Mouse (Mus musculus): ENCODE measurements at regions not wholly inside any gene's neighbourhood (a gene's known extent, or its start where the extent isn't known, plus 50 kb on each side); places are given as distances from the start of the nearest gene placed in this dataset.

GRCm38 (mm10) chr13:97524847-97525434 is 235.5 kb downstream of the Gm10260 start:
- DNase-seq (ENCODE audit: low read depth in 1 of 2, low spot score in 2 of 2), result no peak

DNA sequence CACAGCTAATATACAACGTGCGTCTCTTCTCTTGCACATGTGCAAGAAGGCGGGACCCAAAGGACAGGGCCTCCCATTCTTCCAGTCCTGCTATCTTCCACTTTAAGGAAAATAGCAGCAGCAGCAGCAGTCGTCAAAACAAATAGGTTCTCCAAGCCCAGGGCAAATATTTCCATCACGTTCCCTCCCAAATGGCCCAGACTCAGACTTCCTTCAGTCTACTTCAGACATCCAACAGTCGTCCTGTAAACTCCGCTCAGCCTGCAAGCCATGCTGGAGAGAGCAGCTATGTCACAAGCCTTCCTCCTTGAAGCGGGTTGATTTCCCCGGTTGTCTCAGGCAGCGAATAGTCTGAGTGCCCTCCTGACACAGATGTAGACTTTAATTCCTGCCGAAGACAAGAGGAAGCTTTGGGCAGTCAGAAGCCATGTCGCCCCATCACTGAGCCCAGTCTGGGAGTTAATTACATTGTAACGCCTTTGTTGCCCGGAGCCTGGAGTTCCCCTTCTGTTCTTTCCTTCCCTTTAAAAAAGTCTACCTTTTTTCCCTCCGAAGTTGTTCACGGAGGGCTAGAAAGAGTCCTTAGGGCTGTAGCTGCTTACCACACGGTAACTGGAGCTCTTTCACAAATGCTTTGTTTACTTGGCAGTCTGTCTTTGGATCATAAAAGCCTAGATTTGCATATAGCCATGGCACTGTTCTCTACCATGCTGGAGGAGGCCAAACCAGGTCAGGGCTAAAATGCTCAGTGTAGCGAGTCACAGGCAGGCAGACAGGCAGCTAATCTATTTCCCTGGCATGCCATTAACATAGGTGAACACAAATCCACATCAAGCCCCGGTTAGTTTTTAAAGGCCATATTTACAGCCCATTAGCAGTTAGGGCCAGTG is 236.7 kb downstream of the Gm10260 start:
- DNase-seq (ENCODE audit: low read depth in 1 of 2, low spot score in 2 of 2), result no peak

DNA sequence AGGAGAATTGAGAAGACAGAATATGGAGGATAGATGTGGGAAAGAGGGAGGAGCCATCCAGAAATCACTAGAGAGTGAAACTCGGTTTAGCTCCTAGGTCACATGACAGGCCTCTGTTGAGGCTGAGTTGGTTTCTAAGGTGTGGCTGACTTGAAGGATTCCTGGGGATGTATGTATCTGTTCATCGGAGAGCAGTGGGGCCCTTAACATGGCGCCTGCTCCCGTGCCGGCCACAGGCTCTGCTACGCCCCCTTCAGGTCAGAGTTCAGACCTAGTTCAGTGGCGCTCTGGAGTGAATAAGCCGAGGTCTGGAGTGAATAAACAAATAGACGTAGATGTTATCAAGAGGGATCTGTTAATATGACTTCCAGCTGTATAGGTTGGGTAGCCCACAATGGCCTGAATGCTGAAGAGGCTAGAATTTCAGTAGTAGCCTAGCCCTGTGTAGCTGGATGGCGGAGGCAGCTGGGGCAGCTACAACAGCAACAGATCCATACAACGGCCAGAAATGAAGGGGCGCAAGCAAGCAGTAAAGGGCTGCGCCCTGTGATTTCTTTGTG is 239.4 kb downstream of the Gm10260 start:
- no peak for DNase-seq (ENCODE audit: low read depth in 1 of 2, low spot score in 2 of 2)

DNA sequence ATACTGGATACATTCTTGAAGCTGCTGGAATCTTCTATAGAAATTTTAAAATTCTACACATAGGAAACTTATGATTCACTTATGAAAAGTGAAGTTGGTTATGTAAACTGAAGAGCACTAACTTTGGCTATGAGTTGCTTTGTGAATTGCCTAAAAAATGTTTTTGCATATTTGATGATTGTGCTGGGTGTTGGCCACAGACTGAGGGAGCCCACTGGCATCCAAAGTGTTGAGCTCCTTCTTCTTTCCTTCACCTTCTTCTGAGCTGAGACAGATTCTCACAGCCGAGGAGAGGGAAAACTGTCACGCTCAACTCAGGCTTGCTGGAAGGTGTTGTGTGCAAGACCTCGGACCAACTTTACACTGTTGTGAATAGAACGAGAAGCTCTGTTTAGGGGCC is 243.7 kb downstream of the Gm10260 start:
- DNase-seq (ENCODE audit: low read depth in 1 of 2, low spot score in 2 of 2), result no peak

DNA sequence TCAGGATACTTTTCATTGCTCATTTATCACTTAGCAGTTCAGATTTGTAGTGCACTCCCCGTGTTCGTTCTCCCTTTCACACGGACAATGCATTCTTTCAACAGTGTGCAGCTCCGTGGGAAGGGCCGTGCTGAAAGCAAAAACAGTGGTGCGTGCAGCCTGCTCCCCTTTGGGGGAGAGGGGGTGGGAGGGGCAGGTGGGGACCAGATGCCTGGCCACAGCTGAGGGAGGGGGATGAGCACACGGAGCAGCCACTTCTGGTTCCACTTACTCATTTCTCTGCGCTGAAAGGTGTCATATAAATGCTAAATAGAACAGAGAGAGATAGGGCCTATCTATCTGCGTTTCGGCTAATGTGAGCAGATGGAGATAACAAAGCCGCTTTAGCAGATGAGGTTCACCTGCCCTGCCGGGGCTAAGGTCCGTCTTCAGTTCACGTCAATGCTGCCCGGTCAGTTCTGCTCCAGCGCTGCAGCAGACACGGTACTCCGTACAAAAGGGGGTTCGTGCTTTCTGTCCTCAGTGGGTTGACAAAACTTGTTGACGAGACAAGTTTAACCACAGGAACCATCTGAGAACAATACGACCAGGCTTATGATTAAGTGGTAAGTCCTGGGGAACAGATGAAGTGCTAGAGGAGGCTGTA is 245.9 kb downstream of the Gm10260 start:
- no peak for DNase-seq (ENCODE audit: low read depth in 1 of 2, low spot score in 2 of 2)

GRCm38 (mm10) chr13:97512521-97512920 is 247.9 kb downstream of the Gm10260 start:
- DNase-seq (ENCODE audit: low read depth in 1 of 2, low spot score in 2 of 2), result no peak

- no peak for DNase-seq (ENCODE audit: low read depth in 1 of 2, low spot score in 2 of 2)
These were observed 249.8 kb downstream of the Gm10260 start for GRCm38 (mm10) chr13:97510431-97511261.

GRCm38 (mm10) chr13:97504949-97505348 is 255.5 kb downstream of the Gm10260 start:
- DNase-seq (ENCODE audit: low read depth in 1 of 2, low spot score in 2 of 2), result no peak

DNA sequence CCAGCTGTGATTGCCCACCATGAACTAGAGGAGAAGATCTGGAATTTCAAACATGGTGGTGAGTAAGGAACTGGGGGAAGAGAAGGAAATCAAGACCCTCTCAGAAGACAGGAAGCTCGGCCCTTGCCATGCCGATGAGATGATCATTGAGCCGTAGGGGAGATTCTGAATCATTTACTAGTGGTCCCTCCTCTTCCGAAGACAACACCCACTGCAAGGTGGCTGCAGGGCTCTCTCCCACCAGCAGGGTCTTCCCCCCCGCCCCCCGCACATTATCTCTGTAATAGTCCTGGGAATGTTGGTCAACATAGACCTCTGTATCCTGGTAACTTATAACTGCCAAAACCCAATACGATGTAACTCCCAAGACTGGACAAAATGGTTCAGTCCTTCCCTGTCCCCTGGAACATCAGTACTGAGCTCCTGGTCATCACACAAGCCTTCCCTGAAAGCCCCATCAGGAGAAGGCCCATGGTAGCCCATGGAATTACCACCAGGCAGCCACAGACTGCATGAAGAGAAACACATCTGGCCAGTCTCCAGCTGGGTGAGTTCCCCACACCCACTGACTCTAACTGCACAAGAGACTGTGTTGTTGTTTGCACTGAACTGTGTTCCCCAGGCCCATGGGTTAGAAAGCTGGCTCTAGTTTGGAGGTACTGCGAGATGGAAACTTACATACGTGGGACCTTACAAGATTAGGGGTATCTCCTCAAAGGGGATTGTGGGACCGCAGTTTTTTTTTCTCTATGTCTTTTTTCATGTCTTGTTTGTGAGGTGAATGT is 256.3 kb downstream of the Gm10260 start:
- no peak for DNase-seq (ENCODE audit: low read depth in 1 of 2, low spot score in 2 of 2)

DNA sequence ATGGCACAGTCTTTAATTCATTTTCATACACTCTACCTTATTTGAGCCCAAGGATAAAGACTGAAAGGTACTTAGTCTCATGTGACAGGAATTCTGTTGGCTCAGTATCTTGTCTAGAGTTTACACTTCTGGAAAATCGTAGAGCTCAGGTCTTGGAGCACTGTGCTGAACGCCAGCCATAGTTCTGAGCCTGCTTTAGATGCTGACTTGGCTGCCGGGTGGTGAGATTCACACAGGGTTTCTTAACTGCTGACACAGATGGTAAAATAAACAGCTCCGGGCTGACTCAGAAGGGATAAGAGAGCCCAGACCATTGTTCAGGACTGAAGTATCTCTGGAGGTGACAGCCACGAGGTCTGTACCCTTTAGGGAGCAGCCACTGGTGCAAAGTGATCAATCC is 257.0 kb downstream of the Gm10260 start:
- DNase-seq (ENCODE audit: low read depth in 1 of 2, low spot score in 2 of 2), result no peak

GRCm38 (mm10) chr13:97500155-97500554 is 259.2 kb downstream of the Enc1 start:
- no peak for DNase-seq (ENCODE audit: low read depth in 1 of 2, low spot score in 2 of 2)

DNA sequence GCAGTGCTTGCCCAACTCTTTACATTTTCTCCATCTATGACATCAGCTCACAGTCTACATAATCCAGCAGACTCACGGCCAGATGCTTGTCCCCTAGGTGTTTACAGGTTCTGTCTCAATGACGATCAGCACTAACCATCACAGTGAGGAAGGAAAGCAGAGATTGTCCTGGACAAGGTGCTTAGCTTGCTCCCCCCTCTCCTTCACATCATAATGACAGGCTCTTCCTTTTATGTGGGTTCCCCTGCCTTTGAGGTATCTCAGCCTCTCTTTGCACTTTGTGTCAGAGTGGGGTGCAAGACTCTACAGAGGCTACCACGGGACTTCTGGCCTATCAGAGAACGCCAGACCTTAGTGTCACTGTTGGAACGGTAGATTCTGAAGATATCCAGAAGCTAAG is 258.1 kb downstream of the Enc1 start:
- DNase-seq (ENCODE audit: low read depth in 1 of 2, low spot score in 2 of 2), result no peak

GRCm38 (mm10) chr13:97497928-97498327 is 257.0 kb downstream of the Enc1 start:
- DNase-seq (ENCODE audit: low read depth in 1 of 2, low spot score in 2 of 2), result no peak

DNA sequence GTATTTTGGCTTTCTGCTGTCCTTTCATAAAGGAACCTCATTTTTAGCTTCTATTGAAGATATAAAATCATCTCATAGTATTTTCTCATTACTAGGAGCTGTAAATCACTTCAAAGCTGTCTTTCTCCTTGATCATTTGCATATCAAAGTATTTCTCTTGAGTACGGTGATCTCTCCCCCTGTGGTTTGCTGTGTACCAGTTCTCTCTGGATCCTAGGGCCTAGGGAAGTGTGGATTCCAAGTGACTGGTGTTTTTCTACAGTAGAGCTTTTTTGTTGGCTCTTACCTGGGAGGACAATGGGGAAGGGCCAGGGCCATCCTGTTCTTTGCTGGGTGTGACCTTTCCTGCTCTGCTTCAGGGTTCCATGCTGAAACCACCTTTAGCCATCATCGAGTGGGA is 253.9 kb downstream of the Enc1 start:
- DNase-seq (ENCODE audit: low read depth in 1 of 2, low spot score in 2 of 2), result no peak

DNA sequence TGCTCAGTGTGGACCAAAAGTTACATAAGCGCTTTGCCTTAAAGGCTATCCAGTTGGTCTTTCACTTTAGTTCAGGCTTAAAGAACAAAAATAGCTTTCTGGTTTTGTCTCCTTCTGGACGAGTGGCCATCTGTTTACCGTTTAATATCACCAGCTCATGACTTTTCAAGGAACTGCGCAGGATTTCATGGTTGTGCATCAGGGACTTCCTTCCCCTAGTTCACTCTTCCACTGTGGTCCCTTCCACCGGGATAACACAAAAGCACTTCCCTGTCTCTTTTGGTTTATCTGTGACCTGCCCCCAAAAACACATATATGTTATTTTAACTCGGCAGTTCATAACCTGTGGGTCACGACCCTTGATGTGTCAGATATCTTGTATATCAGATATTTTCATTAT is 252.9 kb downstream of the Enc1 start:
- DNase-seq (ENCODE audit: low read depth in 1 of 2, low spot score in 2 of 2), result no peak

GRCm38 (mm10) chr13:97492958-97493735 is 252.2 kb downstream of the Enc1 start:
- DNase-seq (ENCODE audit: low read depth in 1 of 2, low spot score in 2 of 2), result no peak

DNA sequence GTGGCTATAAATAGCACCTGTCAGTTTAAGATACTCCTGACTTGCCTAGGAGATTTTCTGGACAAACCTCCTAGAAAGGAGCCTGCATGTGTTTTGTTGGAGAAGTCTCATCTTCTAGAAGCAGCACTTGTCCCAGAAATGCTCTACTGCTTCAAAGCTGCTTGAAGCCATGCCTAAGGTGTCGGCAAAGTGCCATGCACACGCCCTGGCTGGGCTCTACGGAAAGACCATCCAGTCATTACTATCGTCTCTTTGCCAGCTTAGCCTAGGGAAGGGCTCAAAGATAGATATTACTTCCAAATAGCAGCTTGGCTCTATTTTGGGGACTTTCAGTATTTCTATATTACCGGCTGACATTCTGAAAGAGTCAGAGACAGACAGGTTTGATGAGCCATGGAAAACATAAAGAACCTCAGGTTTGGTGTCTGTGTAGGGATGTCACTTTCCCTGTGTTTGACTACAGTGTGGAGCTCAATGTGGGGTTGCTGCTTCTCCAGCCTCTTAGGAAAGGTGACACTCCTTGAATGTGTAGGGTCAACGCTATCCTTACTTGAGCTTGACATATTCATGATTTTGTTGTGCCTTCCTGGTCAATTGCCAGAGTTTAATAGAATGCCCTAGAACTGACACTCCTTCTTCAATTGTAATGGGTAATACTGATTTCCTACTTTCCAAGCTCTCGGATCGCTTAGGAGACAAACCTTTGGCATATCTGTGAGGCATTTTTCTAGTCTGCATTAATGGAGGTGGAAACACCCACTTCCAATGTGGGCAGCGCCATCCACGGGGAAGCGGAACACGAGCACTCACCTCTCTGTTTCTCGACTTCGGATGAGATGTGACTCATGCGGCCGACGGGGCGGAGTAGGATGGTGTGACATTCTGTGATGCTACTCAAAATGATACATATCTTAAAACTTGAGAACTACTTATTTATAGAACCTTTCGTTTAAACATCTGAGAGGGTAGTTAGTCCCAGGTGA is 251.3 kb downstream of the Enc1 start:
- no peak for DNase-seq (ENCODE audit: low read depth in 1 of 2, low spot score in 2 of 2)

DNA sequence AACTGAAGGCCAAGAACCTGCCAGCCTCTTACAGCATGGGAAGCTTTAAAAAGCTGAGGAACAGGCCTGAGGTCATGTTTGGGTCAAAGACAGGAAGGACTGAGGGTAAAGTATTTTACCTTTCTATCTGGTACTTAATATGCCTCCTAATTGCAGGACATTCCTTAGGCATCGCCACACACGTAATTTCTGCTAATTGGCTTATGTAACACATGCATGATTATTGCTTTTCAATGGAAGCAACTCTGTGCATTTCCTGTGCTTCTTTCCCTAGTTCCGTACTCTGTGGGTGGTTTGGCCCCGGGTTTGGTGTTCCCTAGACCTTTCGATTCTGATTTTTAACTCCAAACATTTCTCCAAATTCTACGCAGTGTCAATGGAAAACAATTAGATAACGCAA is 249.2 kb downstream of the Enc1 start:
- DNase-seq (ENCODE audit: low read depth in 1 of 2, low spot score in 2 of 2), result no peak

Measured in monocyte, adult 2 months (primary cell).